Mouse (Mus musculus) myocyte (in vitro differentiated cells): ENCODE measurements around the gene Lrrc8e.

Experiments
- CEBPB ChIP-seq: IDR thresholded peaks from 2 replicates; pipeline ENCODE4 v1.6.1; 2011; ENCODE audit warnings: mild to moderate bottlenecking, moderate library complexity; ENCODE audit not compliant: poor library complexity, insufficient read depth, severe bottlenecking
- MAX ChIP-seq: IDR thresholded peaks from one replicate; pipeline ENCODE4 v1.6.1; 2011; ENCODE audit warnings: low read depth, mild to moderate bottlenecking, control low read depth
- MYOD1 ChIP-seq, 3 experiments: IDR thresholded peaks; one replicate each; pipeline ENCODE4 v1.6.1; 2011; ENCODE audit warnings: control low read depth in 2 of 3, low read depth in 2 of 3, mild to moderate bottlenecking in 2 of 3, moderate library complexity in 1 of 3; ENCODE audit not compliant: insufficient read length in 2 of 3, control insufficient read depth in 1 of 3
- MYOG ChIP-seq, 3 experiments: IDR thresholded peaks; one replicate each; pipeline ENCODE4 v1.6.1; 2011; ENCODE audit warnings: control low read depth in 2 of 3, low read depth in 2 of 3, mild to moderate bottlenecking in 2 of 3; ENCODE audit not compliant: insufficient read length in 2 of 3, control insufficient read depth in 1 of 3, insufficient read depth in 1 of 3
- POLR2A ChIP-seq: IDR thresholded peaks from one replicate; pipeline ENCODE4 v1.6.1; 2011; ENCODE audit warnings: low read depth, mild to moderate bottlenecking, control low read depth, moderate library complexity; ENCODE audit not compliant: insufficient read length
- POLR2AphosphoS2 ChIP-seq: IDR thresholded peaks from one replicate; pipeline ENCODE4 v1.6.1; 2011; ENCODE audit warnings: low read depth, control low read depth; ENCODE audit not compliant: insufficient read length
- SRF ChIP-seq: IDR thresholded peaks from one replicate; pipeline ENCODE4 v1.6.1; 2011; ENCODE audit warnings: low read depth; ENCODE audit not compliant: control insufficient read depth, insufficient read length
- TCF12 ChIP-seq: IDR thresholded peaks from one replicate; pipeline ENCODE4 v1.6.1; 2011; ENCODE audit warnings: mild to moderate bottlenecking, control low read depth; ENCODE audit not compliant: poor library complexity, insufficient read depth, severe bottlenecking
- TCF3 ChIP-seq: IDR thresholded peaks from one replicate; pipeline ENCODE4 v1.6.1; 2011; ENCODE audit warnings: low read depth, control low read depth; ENCODE audit not compliant: insufficient read length

- TF ChIP-seq POLR2AphosphoS2 = no peak
- TF ChIP-seq SRF = no peak
- no peak for TF ChIP-seq CEBPB
- no peak for TF ChIP-seq POLR2A
- TF ChIP-seq MYOG (IDR thresholded peaks at IDR 0.05; ENCODE audit: control insufficient read depth in 1 of 3, insufficient read depth in 1 of 3, insufficient read length in 2 of 3, low read depth in 2 of 3) = no peak
- TF ChIP-seq TCF3 = no peak
- TF ChIP-seq MAX = no peak
- no peak for TF ChIP-seq MYOD1 (IDR thresholded peaks at IDR 0.05; ENCODE audit: control insufficient read depth in 1 of 3, insufficient read length in 2 of 3, low read depth in 2 of 3)
- no peak for TF ChIP-seq TCF12
Measured at GRCm38 (mm10) chr8:4219617-4220016, 7.0 kb upstream of the Lrrc8e start.
